Mouse (Mus musculus) adrenal gland, postnatal 25 days (tissue): ENCODE data around the gene Ap1s3. TPM values are rescaled to one million over a fixed set of nuclear protein-coding genes. Genes with fewer than 3 reads are reported as not detected.

Experiments
- DNase-seq: peaks from one replicate; pipeline ENCODE4 v3.0.0; 2021; ENCODE audit warnings: mixed read lengths
- total RNA-seq: library from RNA; stranded (reverse); gene quantifications from 2 replicates; pipeline ENCODE4 v1.2.3, GENCODE M21; 2021

Gene Ap1s3
- total RNA-seq, 1 experiment from 2014 or later = 0.85 TPM

GRCm38 (mm10) chr1:79591091-79591490, 80.7 kb downstream of the Ap1s3 start:
- no peak for DNase-seq

- DNase-seq = no peak
Measured at GRCm38 (mm10) chr1:79589971-79590763, 81.6 kb downstream of the Ap1s3 start.

- DNase-seq = no peak
Measured at GRCm38 (mm10) chr1:79589424-79589823, 82.3 kb downstream of the Ap1s3 start.

DNA sequence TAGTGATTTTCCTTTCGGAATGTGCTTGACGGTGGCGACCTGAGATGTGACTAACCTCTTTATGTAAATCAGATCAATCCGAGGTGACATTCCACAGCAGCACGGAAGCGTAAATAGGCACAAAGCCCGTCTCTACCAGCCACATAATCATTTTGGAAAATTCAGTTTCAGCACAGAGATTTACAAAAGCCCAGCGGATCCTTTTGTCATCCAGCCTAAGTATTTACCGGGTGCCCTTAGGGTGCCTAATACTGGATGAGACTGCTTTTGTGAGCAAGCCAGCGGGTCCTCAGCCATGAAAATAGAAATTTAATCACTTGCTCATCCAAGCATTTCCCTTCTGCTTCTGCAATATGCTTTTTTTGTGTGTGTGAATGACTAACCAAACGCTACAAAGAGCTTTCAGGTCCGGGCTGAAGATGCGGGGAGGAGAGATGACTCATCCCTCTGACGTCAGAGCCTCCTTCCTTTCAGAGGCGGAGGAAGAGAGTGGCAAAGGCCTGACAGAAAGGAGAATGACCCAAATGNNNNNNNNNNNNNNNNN, 90.6 kb downstream of the Ap1s3 start:
- peak; percentile 27 for DNase-seq

- DNase-seq = no peak
Measured at GRCm38 (mm10) chr1:79577357-79577756, 94.4 kb downstream of the Ap1s3 start.

DNA sequence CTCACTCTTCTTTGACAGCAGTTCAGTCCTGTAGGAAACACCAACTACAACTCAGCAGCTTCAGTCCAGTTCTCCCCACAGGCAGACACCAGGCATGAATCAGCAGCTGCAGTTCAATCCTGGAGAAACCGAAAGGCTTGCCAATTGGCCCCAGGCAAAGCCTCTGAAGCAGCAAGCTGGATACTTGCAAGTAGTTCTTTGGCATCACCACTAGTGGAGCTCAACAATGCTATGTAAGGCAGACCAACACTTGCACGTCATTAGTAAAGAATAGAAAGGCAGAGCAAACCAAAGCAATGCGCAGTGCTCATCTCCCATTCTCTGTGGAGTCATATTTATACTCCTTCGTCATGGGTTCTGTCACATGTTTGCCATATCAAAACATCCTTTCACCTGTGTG, 99.9 kb downstream of the Ap1s3 start:
- DNase-seq = no peak

- DNase-seq = no peak
Measured at GRCm38 (mm10) chr1:79571126-79571525, 100.6 kb downstream of the Ap1s3 start.

- DNase-seq = no peak
Measured at GRCm38 (mm10) chr1:79561186-79561585, 110.6 kb downstream of the Ap1s3 start.

Other genes with a start within 250 kb of the Ap1s3 start
- 636 and 745 TPM in 2 replicates for gene Scg2, start 231.9 kb downstream of the Ap1s3 start, total RNA-seq
- 48.4 and 59.6 TPM in 2 replicates for gene Mrpl44, start 104.0 kb upstream of the Ap1s3 start, total RNA-seq
- gene Wdfy1, start 104.2 kb upstream of the Ap1s3 start, total RNA-seq = 48.5 and 53.7 TPM in 2 replicates
- gene Serpine2, start 189.2 kb upstream of the Ap1s3 start, total RNA-seq = 5.9 and 6.7 TPM in 2 replicates